Comparison of ENCODE assay signal across 9 mouse cellular contexts in the genomic region with DNA sequence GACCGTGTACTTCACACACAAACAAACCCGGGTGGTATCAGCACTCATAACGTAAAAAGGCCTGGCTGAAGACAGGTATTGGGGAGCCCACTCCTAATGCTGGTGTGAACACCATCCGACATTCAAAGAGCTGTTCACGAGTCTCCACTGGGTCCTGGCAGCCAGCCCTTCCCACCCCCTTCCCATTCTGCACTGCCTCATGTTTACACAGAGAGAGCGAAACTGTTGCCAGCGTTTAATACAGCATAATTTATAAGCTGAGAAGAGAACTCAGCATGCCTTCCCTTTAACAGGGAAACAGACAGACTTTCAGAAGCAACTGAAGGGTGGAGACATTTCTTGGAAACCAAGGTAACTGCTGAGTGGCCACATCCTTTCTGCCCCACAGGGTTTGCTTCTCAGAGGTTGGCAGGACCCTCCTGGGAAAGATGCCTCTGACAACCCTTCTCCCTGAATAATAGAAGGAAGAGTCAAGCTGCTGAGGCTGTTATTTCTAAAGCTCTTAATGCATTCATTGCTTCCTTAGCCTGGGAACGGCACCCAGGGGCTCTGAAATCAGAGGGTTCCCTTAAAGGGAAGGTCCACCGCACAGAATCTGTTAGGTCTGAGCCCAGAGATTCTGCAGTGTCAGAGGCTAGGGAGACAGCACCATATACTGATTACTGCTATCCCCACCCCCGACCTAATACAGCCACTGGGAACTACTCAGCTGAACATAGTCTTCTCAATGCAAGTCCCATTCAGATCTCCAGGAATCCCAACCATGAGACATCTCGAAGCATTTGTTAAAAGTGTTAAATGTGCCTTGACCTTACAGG.
DNase-seq lines count a peak whose midpoint lies in the region; ATAC-seq lines count a peak whose summit lies in the region.
"Had no signal": no experiment of that assay in that cellular context is flagged by ENCODE, and none has a peak within 500 bp of the region (broad histone marks: within the 10 kb centered on the region; RNA-seq: fewer than 3 reads in every experiment).

No protein-coding gene starts in this region.

- ATAC-seq in limb, embryonic 12.5 days (ENCODE audit: insufficient number of reproducible peaks, insufficient read depth, low FRiP score, low TSS enrichment, low read depth), result no peak
- ATAC-seq in hindbrain, embryonic 12.5 days (ENCODE audit: low FRiP score), result 0 out of 2 replicates have a peak, but pooled peaks have one; percentile 35

- no peak overlapping the region for H3K4me3 ChIP-seq in limb, embryonic 12.5 days (replicated peaks)
- H3K4me3 ChIP-seq in limb, embryonic 10.5 days, result no peak overlapping the region
- H3K4me3 ChIP-seq in hindbrain, embryonic 12.5 days, result no peak overlapping the region
- H3K4me3 ChIP-seq: liver, embryonic 13.5 days had no signal

- DNase-seq in limb, embryonic 10.5 days (ENCODE audit: low spot score), result no peak
- DNase-seq in left cerebral cortex, postnatal 4 days, result peak; percentile 89
- DNase-seq in right cerebral cortex, adult 2 months (ENCODE audit: low spot score in 2 of 2), result peak; percentile 16 to 21
- DNase-seq in MN1 (ENCODE audit: low spot score), result no peak
- DNase-seq in B cell, adult 2 months, result no peak
- DNase-seq in adrenal gland, adult 2 months, result no peak
- DNase-seq: liver, embryonic 13.5 days had no signal

- no peak overlapping the region for H3K4me2 ChIP-seq in limb, embryonic 12.5 days
- no peak overlapping the region for H3K4me2 ChIP-seq in hindbrain, embryonic 12.5 days (replicated peaks)
- H3K4me2 ChIP-seq: liver, embryonic 13.5 days had no signal

- intact Hi-C loops in left cerebral cortex, postnatal 4 days (cut with DNase I), result no loop called here

- H3K9me3 ChIP-seq in limb, embryonic 12.5 days, result no peaks in the 10 kb centered on the region
- H3K9me3 ChIP-seq in limb, embryonic 10.5 days (replicated peaks), result no peaks in the 10 kb centered on the region
- no peaks in the 10 kb centered on the region for H3K9me3 ChIP-seq in hindbrain, embryonic 12.5 days (replicated peaks)
- H3K9me3 ChIP-seq: liver, embryonic 13.5 days had no signal

- no peak overlapping the region for H3K9ac ChIP-seq in limb, embryonic 12.5 days (replicated peaks)
- no peak overlapping the region; the same call in 1 of the 2 replicates for H3K9ac ChIP-seq in hindbrain, embryonic 12.5 days
- H3K9ac ChIP-seq: liver, embryonic 13.5 days had no signal

- peak overlapping the region; percentile 41; the same call in 1 of the 2 replicates for H3K27ac ChIP-seq in limb, embryonic 12.5 days
- H3K27ac ChIP-seq in limb, embryonic 10.5 days, result no peak overlapping the region
- peak overlapping the region; percentile 55 for H3K27ac ChIP-seq in hindbrain, embryonic 12.5 days
- H3K27ac ChIP-seq: liver, embryonic 13.5 days had no signal

- peaks cover 7% of the 10 kb centered on the region for H3K4me1 ChIP-seq in limb, embryonic 12.5 days (replicated peaks)
- H3K4me1 ChIP-seq in limb, embryonic 10.5 days, result peaks cover 6% of the 10 kb centered on the region; the same call in 1 of the 2 replicates
- peaks cover 16% of the 10 kb centered on the region for H3K4me1 ChIP-seq in hindbrain, embryonic 12.5 days
- H3K4me1 ChIP-seq: liver, embryonic 13.5 days had no signal

- no peaks in the 10 kb centered on the region for H3K36me3 ChIP-seq in limb, embryonic 12.5 days
- no peaks in the 10 kb centered on the region for H3K36me3 ChIP-seq in limb, embryonic 10.5 days
- H3K36me3 ChIP-seq in hindbrain, embryonic 12.5 days, result no peaks in the 10 kb centered on the region
- H3K36me3 ChIP-seq: liver, embryonic 13.5 days had no signal

- 63% methylated on average over 11 of the region's 11 CpGs for WGBS in limb, embryonic 12.5 days
- 77% methylated on average over 11 of the region's 11 CpGs for WGBS in limb, embryonic 10.5 days
- WGBS in hindbrain, embryonic 12.5 days, result 54% methylated on average over 11 of the region's 11 CpGs

- no peaks in the 10 kb centered on the region for H3K27me3 ChIP-seq in limb, embryonic 12.5 days
- no peaks in the 10 kb centered on the region for H3K27me3 ChIP-seq in limb, embryonic 10.5 days (ENCODE audit: low read depth, poor library complexity, severe bottlenecking)
- no peaks in the 10 kb centered on the region for H3K27me3 ChIP-seq in hindbrain, embryonic 12.5 days
- H3K27me3 ChIP-seq: liver, embryonic 13.5 days had no signal

Comparison
In these comparisons a context has a peak if more than half of its experiments do, and no peak if none do; other contexts are left out.
1. DNase-seq: peak in left cerebral cortex, postnatal 4 days (single experiment) and right cerebral cortex, adult 2 months (2 of 2); none in limb, embryonic 10.5 days (single experiment), MN1 (single experiment), B cell, adult 2 months (0 of 2) and adrenal gland, adult 2 months (single experiment).